Mouse (Mus musculus) MEL (cell line): ENCODE results near the gene Atp6v1a. TPM values are rescaled to one million over a fixed set of nuclear protein-coding genes. Genes with fewer than 3 reads are reported as not detected.

Experiments
- DNase-seq: peaks from one replicate; pipeline ENCODE4 v3.0.0; 2011; ENCODE audit warnings: low read depth, low spot score
- H3K27ac ChIP-seq: 2 replicates; pipeline ENCODE4 v1.5.1; 2012; ENCODE audit warnings: low read depth, mild to moderate bottlenecking, control low read depth, low read length, moderate library complexity; ENCODE audit not compliant: control insufficient read depth
- H3K27me3 ChIP-seq, 2 experiments: fragments of 150-350 bp in 1 of 2; sonication (generic) in 1 of 2; 2 replicates each; pipeline ENCODE4 v1.6.1; 2012; ENCODE audit warnings: low read length in 2 of 2, mild to moderate bottlenecking in 2 of 2, improper control_type of control experiment in 1 of 2, moderate library complexity in 1 of 2; ENCODE audit not compliant: insufficient read depth in 2 of 2, control insufficient read depth in 1 of 2
- H3K36me3 ChIP-seq, 2 experiments: 2 replicates each; pipeline ENCODE4 v1.6.1; 2012 to 2014; ENCODE audit warnings: low read length in 2 of 2, improper control_type of control experiment in 1 of 2, inconsistent platforms in 1 of 2, mild to moderate bottlenecking in 1 of 2; ENCODE audit not compliant: insufficient read depth in 2 of 2, control insufficient read depth in 1 of 2
- H3K4me1 ChIP-seq, 2 experiments: fragments of 150-350 bp in 1 of 2; sonication (generic) in 1 of 2; 2 replicates each; pipeline ENCODE4 v1.6.1; 2012; ENCODE audit warnings: low read length in 2 of 2, improper control_type of control experiment in 1 of 2, mild to moderate bottlenecking in 1 of 2; ENCODE audit not compliant: insufficient read depth in 2 of 2, control insufficient read depth in 1 of 2
- H3K4me3 ChIP-seq, 2 experiments: fragments of 150-350 bp in 1 of 2; sonication (generic) in 1 of 2; 2 replicates each; pipeline ENCODE4 v1.5.1; 2012; ENCODE audit warnings: low read depth in 2 of 2, low read length in 2 of 2, mild to moderate bottlenecking in 2 of 2, moderate library complexity in 2 of 2, control low read depth in 1 of 2, improper control_type of control experiment in 1 of 2; ENCODE audit not compliant: control insufficient read depth in 1 of 2, insufficient read depth in 1 of 2
- H3K79me2 ChIP-seq: 2 replicates; pipeline ENCODE4 v1.6.1; 2012; ENCODE audit warnings: mild to moderate bottlenecking, low read length, moderate library complexity; ENCODE audit not compliant: control insufficient read depth, poor library complexity, insufficient read depth
- H3K9ac ChIP-seq: 2 replicates; pipeline ENCODE4 v1.6.1; 2012; ENCODE audit warnings: low read depth, mild to moderate bottlenecking, control low read depth, low read length, moderate library complexity; ENCODE audit not compliant: control insufficient read depth, poor library complexity, severe bottlenecking
- H3K9me3 ChIP-seq: fragments of 150-350 bp; sonication (generic); replicated peaks from 2 replicates; pipeline ENCODE4 v1.6.1; 2012; ENCODE audit warnings: mild to moderate bottlenecking, low read length, improper control_type of control experiment, moderate library complexity; ENCODE audit not compliant: insufficient read depth
- BHLHE40 ChIP-seq: IDR thresholded peaks from 2 replicates; pipeline ENCODE4 v1.6.1; 2012; ENCODE audit warnings: low read depth, mild to moderate bottlenecking, inconsistent platforms, low read length, improper control_type of control experiment, borderline replicate concordance
- CHD1 ChIP-seq: IDR thresholded peaks from 2 replicates; pipeline ENCODE4 v1.6.1; 2012; ENCODE audit warnings: low read depth, mild to moderate bottlenecking, inconsistent platforms, low read length, improper control_type of control experiment
- E2F4 ChIP-seq: IDR thresholded peaks from 2 replicates; pipeline ENCODE4 v1.6.1; 2011; ENCODE audit warnings: low read depth, low read length, improper control_type of control experiment, borderline replicate concordance
- ELF1 ChIP-seq: IDR thresholded peaks from 2 replicates; pipeline ENCODE4 v1.6.1; 2014; ENCODE audit warnings: low read depth, mild to moderate bottlenecking, inconsistent platforms, low read length, improper control_type of control experiment, moderate library complexity
- ETS1 ChIP-seq: IDR thresholded peaks from 2 replicates; pipeline ENCODE4 v1.6.1; 2012; ENCODE audit warnings: low read depth, mild to moderate bottlenecking, inconsistent platforms, low read length, improper control_type of control experiment, moderate library complexity
- GABPA ChIP-seq: IDR thresholded peaks from 2 replicates; pipeline ENCODE4 v1.6.1; 2012; ENCODE audit warnings: low read depth, mild to moderate bottlenecking, inconsistent platforms, low read length, improper control_type of control experiment, moderate library complexity
- GATA1 ChIP-seq: IDR thresholded peaks from 2 replicates; pipeline ENCODE4 v1.6.1; 2011; ENCODE audit warnings: low read depth, low read length, improper control_type of control experiment
- MAX ChIP-seq: IDR thresholded peaks from 2 replicates; pipeline ENCODE4 v1.6.1; 2011; ENCODE audit warnings: low read length, improper control_type of control experiment
- MEF2A ChIP-seq: IDR thresholded peaks from 2 replicates; pipeline ENCODE4 v1.6.1; 2014; ENCODE audit warnings: low read depth, mild to moderate bottlenecking, inconsistent platforms, low read length, improper control_type of control experiment; ENCODE audit not compliant: poor library complexity, insufficient replicate concordance, severe bottlenecking; ENCODE audit errors: extremely low read depth
- MYB ChIP-seq: IDR thresholded peaks from 2 replicates; pipeline ENCODE4 v1.6.1; 2011; ENCODE audit warnings: mild to moderate bottlenecking, low read depth, low read length, improper control_type of control experiment
- NRF1 ChIP-seq: IDR thresholded peaks from 2 replicates; pipeline ENCODE4 v1.6.1; 2014; ENCODE audit warnings: low read depth, mild to moderate bottlenecking, inconsistent platforms, low read length, improper control_type of control experiment, moderate library complexity; ENCODE audit not compliant: poor library complexity, insufficient read depth, severe bottlenecking
- POLR2AphosphoS2 ChIP-seq: IDR thresholded peaks from 2 replicates; pipeline ENCODE4 v1.6.1; 2011; ENCODE audit warnings: low read length, improper control_type of control experiment
- POLR2AphosphoS5 ChIP-seq: IDR thresholded peaks from 2 replicates; pipeline ENCODE4 v1.6.1; 2012; ENCODE audit warnings: low read depth, borderline replicate concordance, mild to moderate bottlenecking, inconsistent platforms, low read length, moderate library complexity, mixed read lengths
- RCOR1 ChIP-seq: IDR thresholded peaks from 2 replicates; pipeline ENCODE4 v1.6.1; 2012; ENCODE audit warnings: low read depth, mild to moderate bottlenecking, inconsistent platforms, low read length, improper control_type of control experiment
- SMC3 ChIP-seq: IDR thresholded peaks from 2 replicates; pipeline ENCODE4 v1.6.1; 2011; ENCODE audit warnings: low read depth, low read length, improper control_type of control experiment
- TCF12 ChIP-seq: IDR thresholded peaks from 2 replicates; pipeline ENCODE4 v1.6.1; 2014; ENCODE audit warnings: low read depth, mild to moderate bottlenecking, inconsistent platforms, low read length, improper control_type of control experiment, moderate library complexity
- USF2 ChIP-seq, 2 experiments: IDR thresholded peaks; 2 replicates each; pipeline ENCODE4 v1.6.1; 2011 to 2012; ENCODE audit warnings: improper control_type of control experiment in 2 of 2, low read length in 2 of 2, borderline replicate concordance in 1 of 2, inconsistent platforms in 1 of 2, low read depth in 1 of 2, mild to moderate bottlenecking in 1 of 2; ENCODE audit not compliant: insufficient read depth in 1 of 2
- ZC3H11A ChIP-seq: IDR thresholded peaks from 2 replicates; pipeline ENCODE4 v1.6.1; 2012; ENCODE audit warnings: low read depth, mild to moderate bottlenecking, inconsistent platforms, low read length, improper control_type of control experiment
- polyA plus RNA-seq, 2 experiments: library from polyadenylated mRNA; stranded (reverse) in 1 of 2; unstranded in 1 of 2; fragments of >175 nt in 1 of 2; fragments of >200 nt in 1 of 2; gene quantifications; 2 replicates each; pipeline versions ENCODE4 v1.2.1 to v1.2.4; 2012; ENCODE audit warnings: low replicate concordance in 2 of 2, low read depth in 1 of 2; ENCODE audit not compliant: insufficient read length in 2 of 2, insufficient read depth in 1 of 2, missing spikeins in 1 of 2
- total RNA-seq: library from RNA; depleted of rRNA; stranded (reverse); fragments of 300-350 nt; gene quantifications from 2 replicates; pipeline ENCODE4 v1.2.3, GENCODE M21; 2012

Gene Atp6v1a
- total and polyA plus RNA-seq, 3 experiments: 34.9 to 38.5 TPM; not detected in 1

DNA sequence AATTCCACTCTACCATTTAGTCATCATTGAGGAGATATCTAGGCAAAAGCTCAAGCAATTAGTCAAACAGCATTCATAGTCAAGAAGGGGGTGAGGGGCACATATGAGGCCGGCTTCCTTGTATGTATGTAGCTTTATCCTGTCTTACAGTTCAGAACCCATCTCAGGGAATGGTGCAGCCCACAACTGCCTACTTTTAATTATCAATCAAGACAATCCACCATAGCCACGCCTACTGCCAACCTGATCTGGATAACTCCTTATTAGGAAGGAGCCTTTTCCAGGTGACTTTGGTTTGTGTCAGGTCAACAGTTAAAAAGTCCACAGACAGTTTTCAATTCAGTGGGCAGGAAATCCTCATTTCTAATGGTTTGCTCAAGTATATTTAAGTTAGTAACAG, 14.1 kb downstream of the Atp6v1a start:
- H3K9me3 ChIP-seq: no peaks in the 10 kb centered on the region
- DNase-seq: no peak
- no peaks in the 10 kb centered on the region for H3K27me3 ChIP-seq
- peaks cover 2% of the 10 kb centered on the region in 2 experiments; a peak in 1 of 4 replicates for H3K4me1 ChIP-seq
- H3K4me3 ChIP-seq: no peak overlapping the region
- no peak overlapping the region for H3K27ac ChIP-seq
- TF ChIP-seq GATA1: no peak
- no peak for TF ChIP-seq E2F4
- TF ChIP-seq CHD1: no peak
- TF ChIP-seq ZC3H11A: no peak
- TF ChIP-seq ELF1: no peak
- H3K36me3 ChIP-seq: peaks cover 0 to 3% of the 10 kb centered on the region in 2 experiments; a peak in 1 of 4 replicates
- no peaks in the 10 kb centered on the region for H3K79me2 ChIP-seq
- H3K9ac ChIP-seq: no peak overlapping the region

GRCm38 (mm10) chr16:44124713-44125112, 14.8 kb downstream of the Atp6v1a start:
- H3K9ac ChIP-seq: no peak overlapping the region
- no peaks in the 10 kb centered on the region for H3K9me3 ChIP-seq
- no peak overlapping the region for H3K4me3 ChIP-seq
- H3K27ac ChIP-seq: no peak overlapping the region
- H3K79me2 ChIP-seq: no peaks in the 10 kb centered on the region
- TF ChIP-seq MAX (no peak), MEF2A (no peak), ELF1 (no peak)
- no peaks in the 10 kb centered on the region for H3K27me3 ChIP-seq
- peaks cover 2% of the 10 kb centered on the region in 2 experiments; a peak in 1 of 4 replicates for H3K4me1 ChIP-seq
- no peak for DNase-seq
- peaks cover 0 to 3% of the 10 kb centered on the region in 2 experiments; a peak in 2 of 4 replicates for H3K36me3 ChIP-seq

- no peaks in the 10 kb centered on the region for H3K9me3 ChIP-seq
- no peak overlapping the region for H3K9ac ChIP-seq
- no peak for DNase-seq
- no peak overlapping the region for H3K4me3 ChIP-seq
- H3K79me2 ChIP-seq: no peaks in the 10 kb centered on the region
- TF ChIP-seq ETS1 (no peak), ELF1 (no peak), RCOR1 (no peak), NRF1 (no peak), SMC3 (no peak), POLR2AphosphoS2 (no peak), USF2 (IDR thresholded peaks at IDR 0.05; ENCODE audit: borderline replicate concordance in 1 of 2, insufficient read depth in 1 of 2, low read depth in 1 of 2, low read length in 2 of 2) (no peak), BHLHE40 (no peak), E2F4 (no peak), MEF2A (no peak), MAX (no peak), MYB (no peak), CHD1 (no peak), POLR2AphosphoS5 (no peak), TCF12 (no peak), GABPA (no peak)
- peaks cover 0 to 3% of the 10 kb centered on the region in 2 experiments; a peak in 2 of 4 replicates for H3K36me3 ChIP-seq
- H3K4me1 ChIP-seq: peaks cover 2% of the 10 kb centered on the region in 2 experiments; a peak in 1 of 4 replicates
- H3K27me3 ChIP-seq: no peaks in the 10 kb centered on the region
- no peak overlapping the region for H3K27ac ChIP-seq
Observed at GRCm38 (mm10) chr16:44123786-44124185, 15.7 kb downstream of the Atp6v1a start.
